Mouse (Mus musculus) frontal cortex, postnatal 25 days (tissue): ENCODE results near the gene Fam184a.

Source experiments
- DNase-seq, 2 experiments: peaks; one replicate each; pipeline ENCODE4 v3.0.0; 2022; ENCODE audit warnings: low spot score in 2 of 2

Fam184a gene

GRCm38 (mm10) chr10:53750955-53751652, at the start of gene Fam184a:
Fam184a (minus strand) TSS chr10:53751123.
- peak; percentile 68 to 79 for DNase-seq

- DNase-seq, result no peak
Measured at GRCm38 (mm10) chr10:53796258-53796581, 45.3 kb upstream of the Fam184a start.

- DNase-seq, result no peak
Measured at GRCm38 (mm10) chr10:53795567-53796257, 44.8 kb upstream of the Fam184a start.

- DNase-seq, result no peak
Measured at GRCm38 (mm10) chr10:53791281-53791680, 40.4 kb upstream of the Fam184a start.

- DNase-seq, result no peak
Measured at GRCm38 (mm10) chr10:53776591-53776990, 25.7 kb upstream of the Fam184a start.

GRCm38 (mm10) chr10:53772708-53773107, 21.8 kb upstream of the Fam184a start:
- DNase-seq, result no peak

GRCm38 (mm10) chr10:53771480-53771879, 20.6 kb upstream of the Fam184a start:
- DNase-seq, result no peak

GRCm38 (mm10) chr10:53768745-53769144, 17.8 kb upstream of the Fam184a start:
- DNase-seq, result no peak

- no peak for DNase-seq
Measured at GRCm38 (mm10) chr10:53765471-53765870, 14.5 kb upstream of the Fam184a start.

- no peak for DNase-seq
Measured at GRCm38 (mm10) chr10:53752723-53753122, 1.8 kb upstream of the Fam184a start.

- DNase-seq, result peak; percentile 11 to 25
Measured at GRCm38 (mm10) chr10:53750275-53750954, 508 bp downstream of the Fam184a start.

GRCm38 (mm10) chr10:53746039-53746438, 4.9 kb downstream of the Fam184a start:
- DNase-seq, result no peak

GRCm38 (mm10) chr10:53742961-53743360, 8.0 kb downstream of the Fam184a start:
- DNase-seq, result no peak

GRCm38 (mm10) chr10:53740014-53740413, 10.9 kb downstream of the Fam184a start:
- no peak for DNase-seq

GRCm38 (mm10) chr10:53738842-53739241, 12.1 kb downstream of the Fam184a start:
- no peak for DNase-seq

- no peak for DNase-seq
Measured at GRCm38 (mm10) chr10:53735201-53735865, 15.6 kb downstream of the Fam184a start.

GRCm38 (mm10) chr10:53732324-53732723, 18.6 kb downstream of the Fam184a start:
- no peak for DNase-seq

- no peak for DNase-seq
Measured at GRCm38 (mm10) chr10:53728883-53729282, 22.0 kb downstream of the Fam184a start.

- no peak for DNase-seq
Measured at GRCm38 (mm10) chr10:53725301-53725700, 25.6 kb downstream of the Fam184a start.

GRCm38 (mm10) chr10:53704516-53704915, 46.4 kb downstream of the Fam184a start:
- DNase-seq, result no peak

GRCm38 (mm10) chr10:53698531-53698930, 52.4 kb downstream of the Fam184a start:
- DNase-seq, result no peak

GRCm38 (mm10) chr10:53694757-53695156, 56.2 kb downstream of the Fam184a start:
- no peak for DNase-seq
